Mouse (Mus musculus) heart, embryonic 14.5 days (tissue): ENCODE results near the gene Tnfsf14. TPM values are rescaled to one million over a fixed set of nuclear protein-coding genes. Genes with fewer than 3 reads are reported as not detected.

Experiments used
- ATAC-seq: fragments of 200-750 bp; cut with Nextera tagmentation; 2 replicates; pipeline ENCODE4 v1.8.0; 2017; ENCODE audit warnings: low read depth, moderate TSS enrichment; ENCODE audit not compliant: insufficient number of reproducible peaks, insufficient read depth, low FRiP score
- H3K27ac ChIP-seq, 2 experiments: fragments of 200-500 bp in 1 of 2; fragments of 300-500 bp in 1 of 2; sonication (generic) in 1 of 2; replicated peaks in 1 of 2; 2 replicates each; pipeline ENCODE4 v1.5.1; 2012 to 2014; ENCODE audit warnings: low read depth in 2 of 2, low read length in 2 of 2, control low read depth in 1 of 2, mild to moderate bottlenecking in 1 of 2, mixed read lengths in 1 of 2; ENCODE audit not compliant: control insufficient read depth in 1 of 2, insufficient read depth in 1 of 2
- H3K27me3 ChIP-seq: fragments of 300-500 bp; sonication (generic); 2 replicates; pipeline ENCODE4 v1.6.1; 2014; ENCODE audit warnings: mild to moderate bottlenecking, low read length, control low read depth; ENCODE audit not compliant: control insufficient read depth, insufficient read depth
- H3K36me3 ChIP-seq: fragments of 300-500 bp; sonication (generic); 2 replicates; pipeline ENCODE4 v1.6.1; 2014; ENCODE audit warnings: mild to moderate bottlenecking, control low read depth, low read length, mixed read lengths; ENCODE audit not compliant: control insufficient read depth, insufficient read depth
- H3K4me1 ChIP-seq, 2 experiments: fragments of 200-500 bp in 1 of 2; fragments of 300-500 bp in 1 of 2; sonication (generic) in 1 of 2; 2 replicates each; pipeline ENCODE4 v1.6.1; 2012 to 2014; ENCODE audit warnings: low read length in 2 of 2, control low read depth in 1 of 2, mixed read lengths in 1 of 2; ENCODE audit not compliant: control insufficient read depth in 2 of 2, insufficient read depth in 2 of 2
- H3K4me2 ChIP-seq: fragments of 300-500 bp; sonication (generic); 2 replicates; pipeline ENCODE4 v1.6.1; 2014; ENCODE audit warnings: mild to moderate bottlenecking, low read length
- H3K4me3 ChIP-seq, 2 experiments: fragments of 200-500 bp in 1 of 2; fragments of 300-500 bp in 1 of 2; sonication (generic) in 1 of 2; 2 replicates each; pipeline ENCODE4 v1.5.1; 2012 to 2014; ENCODE audit warnings: low read length in 2 of 2, mild to moderate bottlenecking in 2 of 2, control low read depth in 1 of 2, low read depth in 1 of 2, moderate library complexity in 1 of 2; ENCODE audit not compliant: control insufficient read depth in 1 of 2, insufficient read depth in 1 of 2
- H3K9ac ChIP-seq: fragments of 300-500 bp; sonication (generic); 2 replicates; pipeline ENCODE4 v1.6.1; 2014; ENCODE audit warnings: mild to moderate bottlenecking, low read length
- H3K9me3 ChIP-seq: fragments of 300-500 bp; sonication (generic); 2 replicates; pipeline ENCODE4 v1.6.1; 2016; ENCODE audit warnings: low read length, control low read depth; ENCODE audit not compliant: control insufficient read depth
- WGBS: fragments of 180-500 bp; shearing (Covaris S2); extraction: QIAGEN DNeasy Blood & Tissue Kit; methylation state at CpG from one replicate; pipeline ENCODE4 v1.1.7; 2014; 5-methylcytosine and 5-hydroxymethylcytosine counted together
- polyA plus RNA-seq: library from polyadenylated mRNA; unstranded; fragments of >200 nt; fragmentation: Nextera tagmentation; extraction: Ambion mirVana; gene quantifications from 2 replicates; pipeline ENCODE4 v1.2.1, GENCODE M21; 2014

Tnfsf14 gene
- polyA plus RNA-seq, 1 experiment from 2014 or later: not detected

- no peak for ATAC-seq
- H3K4me1 ChIP-seq: no peaks in the 10 kb centered on the region; a peak in 1 of 4 replicates
Measured at GRCm38 (mm10) chr17:57173351-57173750, 20.6 kb downstream of the Tnfsf14 start.

GRCm38 (mm10) chr17:57172378-57172777 lies 21.6 kb downstream of the Tnfsf14 start:
- Histone ChIP-seq H3K36me3 (no peaks in the 10 kb centered on the region), H3K4me2 (no peak overlapping the region), H3K27ac (no peak overlapping the region), H3K4me1 (no peaks in the 10 kb centered on the region; a peak in 1 of 4 replicates), H3K4me3 (no peak overlapping the region), H3K27me3 (no peaks in the 10 kb centered on the region), H3K9me3 (0 out of 2 replicates have a peak, but pooled peaks cover 2% of the 10 kb centered on the region), H3K9ac (no peak overlapping the region)
- ATAC-seq: no peak
- 53% methylated on average over 5 of the region's 5 CpGs for WGBS

More at GRCm38 (mm10) chr17:57173351-57173750, 20.6 kb downstream of the Tnfsf14 start:
- H3K36me3 ChIP-seq: no peaks in the 10 kb centered on the region
- no peak overlapping the region for H3K4me2 ChIP-seq
- no peaks in the 10 kb centered on the region for H3K27me3 ChIP-seq
- no peak overlapping the region for H3K9ac ChIP-seq
- 40% methylated on average over 4 of the region's 4 CpGs for WGBS
- H3K27ac ChIP-seq: no peak overlapping the region
- 0 out of 2 replicates have a peak, but pooled peaks cover 2% of the 10 kb centered on the region for H3K9me3 ChIP-seq
- no peak overlapping the region for H3K4me3 ChIP-seq

GRCm38 (mm10) chr17:57170616-57171260 lies 23.2 kb downstream of the Tnfsf14 start:
- Histone ChIP-seq H3K4me2 (no peak overlapping the region), H3K9me3 (0 out of 2 replicates have a peak, but pooled peaks cover 2% of the 10 kb centered on the region), H3K36me3 (no peaks in the 10 kb centered on the region), H3K27me3 (no peaks in the 10 kb centered on the region), H3K27ac (no peak overlapping the region), H3K9ac (no peak overlapping the region), H3K4me1 (peaks cover 0 to 2% of the 10 kb centered on the region in 2 experiments; a peak in 2 of 4 replicates), H3K4me3 (no peak overlapping the region)
- WGBS: 42% methylated on average over 5 of the region's 5 CpGs
- ATAC-seq: no peak

- Histone ChIP-seq H3K4me1 (peaks cover 0 to 2% of the 10 kb centered on the region in 2 experiments; a peak in 1 of 4 replicates), H3K36me3 (no peaks in the 10 kb centered on the region), H3K4me3 (no peak overlapping the region), H3K4me2 (peak overlapping the region; percentile 39; the same call in 1 of the 2 replicates), H3K9me3 (0 out of 2 replicates have a peak, but pooled peaks cover 2% of the 10 kb centered on the region), H3K9ac (no peak overlapping the region), H3K27ac (no peak overlapping the region), H3K27me3 (no peaks in the 10 kb centered on the region)
- peak; percentile 68; the same call in 1 of the 2 replicates for ATAC-seq
- WGBS: 8% methylated on average over 10 of the region's 11 CpGs
Measured at GRCm38 (mm10) chr17:57166800-57167791, 26.9 kb downstream of the Tnfsf14 start.

- H3K9ac ChIP-seq: no peak overlapping the region
- H3K27ac ChIP-seq: no peak overlapping the region
- ATAC-seq: no peak
- H3K4me1 ChIP-seq: no peaks in the 10 kb centered on the region; a peak in 1 of 4 replicates
- WGBS: 73% methylated on average over 4 of the region's 4 CpGs
- no peaks in the 10 kb centered on the region for H3K9me3 ChIP-seq
- no peaks in the 10 kb centered on the region for H3K36me3 ChIP-seq
- H3K27me3 ChIP-seq: peaks cover 23% of the 10 kb centered on the region
- no peak overlapping the region for H3K4me3 ChIP-seq
- no peak overlapping the region for H3K4me2 ChIP-seq
Measured at GRCm38 (mm10) chr17:57153787-57154186, 40.2 kb downstream of the Tnfsf14 start.

GRCm38 (mm10) chr17:57153006-57153405 lies 41.0 kb downstream of the Tnfsf14 start:
- WGBS: 91% methylated on average over 6 of the region's 6 CpGs
- H3K4me1 ChIP-seq: no peaks in the 10 kb centered on the region; a peak in 1 of 4 replicates
- H3K27me3 ChIP-seq: peaks cover 31% of the 10 kb centered on the region
- no peak overlapping the region for H3K27ac ChIP-seq
- H3K4me2 ChIP-seq: no peak overlapping the region
- ATAC-seq: no peak
- no peaks in the 10 kb centered on the region for H3K36me3 ChIP-seq
- H3K9me3 ChIP-seq: no peaks in the 10 kb centered on the region
- H3K4me3 ChIP-seq: no peak overlapping the region
- no peak overlapping the region for H3K9ac ChIP-seq

GRCm38 (mm10) chr17:57148994-57149803 lies 44.8 kb downstream of the Tnfsf14 start, which contains the start of gene Cd70:
Gene Cd70, minus strand, starts transcription at chr17:57149777.
- Histone ChIP-seq H3K36me3 (no peaks in the 10 kb centered on the region), H3K9ac (no peak within 1 kb of the TSS), H3K27ac (no peak within 1 kb of the TSS), H3K27me3 (peaks cover 52% of the 10 kb centered on the region), H3K4me1 (no peaks in the 10 kb centered on the region; a peak in 1 of 4 replicates), H3K4me2 (peak within 1 kb of the TSS; percentile 58), H3K9me3 (no peaks in the 10 kb centered on the region), H3K4me3 (peak within 1 kb of the TSS; percentile 15 to 33)
- no peak for ATAC-seq
- 2% methylated on average over 38 of the region's 39 CpGs for WGBS
